Mouse (Mus musculus) forelimb bud, embryonic 11.5 days (tissue): ENCODE data around the gene Oas1h.
"Not testable (repeated sequence)": the region's sequence is repeated elsewhere in the genome, so short reads cannot be mapped to it uniquely, and the experiment has no call there.

Experiments
- DNase-seq: peaks from one replicate; pipeline ENCODE4 v3.0.0-alpha.2; 2012; ENCODE audit warnings: low read depth, low spot score

The Oas1h gene

GRCm38 (mm10) chr5:120861121-120861520, at the start of gene Oas1h:
Gene Oas1h (plus strand): TSS chr5:120861421.
- DNase-seq: no peak

GRCm38 (mm10) chr5:120811951-120812819, 49.0 kb upstream of the Oas1h start, which contains the start of gene Oas1c:
Gene Oas1c (minus strand): TSS chr5:120812514.
- peak; percentile 86 for DNase-seq

GRCm38 (mm10) chr5:120813023-120813422, 48.2 kb upstream of the Oas1h start:
- DNase-seq: no peak

- peak; percentile 14 for DNase-seq
Measured at GRCm38 (mm10) chr5:120815949-120816348, 45.3 kb upstream of the Oas1h start.

- DNase-seq: no peak
Measured at GRCm38 (mm10) chr5:120818999-120819398, 42.2 kb upstream of the Oas1h start.

- DNase-seq: no peak
Measured at GRCm38 (mm10) chr5:120831031-120831430, 30.2 kb upstream of the Oas1h start.

- DNase-seq: no peak
Measured at GRCm38 (mm10) chr5:120833335-120834280, 27.6 kb upstream of the Oas1h start.

- peak; percentile 48 for DNase-seq
Measured at GRCm38 (mm10) chr5:120836731-120837585, 24.3 kb upstream of the Oas1h start.

GRCm38 (mm10) chr5:120844713-120845112, 16.5 kb upstream of the Oas1h start:
- DNase-seq: no peak

GRCm38 (mm10) chr5:120847067-120847466, 14.2 kb upstream of the Oas1h start, which contains the start of gene Oas1f:
Gene Oas1f (plus strand): TSS chr5:120847367.
- DNase-seq: no peak

GRCm38 (mm10) chr5:120849601-120850136, 11.6 kb upstream of the Oas1h start:
- DNase-seq: peak; percentile 20

GRCm38 (mm10) chr5:120859241-120859640, 2.0 kb upstream of the Oas1h start:
- no peak for DNase-seq

GRCm38 (mm10) chr5:120865336-120865860, 4.2 kb downstream of the Oas1h start:
- no peak for DNase-seq

GRCm38 (mm10) chr5:120869436-120870015, 8.3 kb downstream of the Oas1h start:
- DNase-seq: no peak

- no peak for DNase-seq
Measured at GRCm38 (mm10) chr5:120870081-120870480, 8.9 kb downstream of the Oas1h start.

GRCm38 (mm10) chr5:120870782-120871181, 9.6 kb downstream of the Oas1h start:
- no peak for DNase-seq

GRCm38 (mm10) chr5:120871469-120871868, 10.2 kb downstream of the Oas1h start:
- no peak for DNase-seq

GRCm38 (mm10) chr5:120876839-120877238, 15.6 kb downstream of the Oas1h start:
- not testable (repeated sequence) for DNase-seq

GRCm38 (mm10) chr5:120877407-120877806, 16.2 kb downstream of the Oas1h start:
- DNase-seq: not testable (repeated sequence)

- not testable (repeated sequence) for DNase-seq
Measured at GRCm38 (mm10) chr5:120878803-120879202, 17.6 kb downstream of the Oas1h start.
